Mouse (Mus musculus) forebrain, embryonic 14.5 days (tissue): ENCODE data around the gene Dph2. TPM values are rescaled to one million over a fixed set of nuclear protein-coding genes. Genes with fewer than 3 reads are reported as not detected.
A peak's percentile ranks its signal among the peaks of the same experiment; 100 is the strongest.

Experiments
- ATAC-seq: fragments of 200-750 bp; cut with Nextera tagmentation; 2 replicates; pipeline ENCODE4 v1.8.0; 2017; ENCODE audit warnings: mild to moderate bottlenecking, moderate library complexity
- DNase-seq: peaks from one replicate; pipeline ENCODE4 v3.0.0-alpha.2; 2015; ENCODE audit warnings: low spot score
- H3K27ac ChIP-seq: fragments of 300-500 bp; sonication (generic); 2 replicates; pipeline ENCODE4 v1.5.1; 2014; ENCODE audit warnings: low read depth, mild to moderate bottlenecking, control low read depth, low read length, moderate library complexity
- H3K27me3 ChIP-seq: fragments of 300-500 bp; sonication (generic); replicated peaks from 2 replicates; pipeline ENCODE4 v1.6.1; 2014; ENCODE audit warnings: low read length, control low read depth, mixed read lengths; ENCODE audit not compliant: control insufficient read depth, insufficient read depth
- H3K36me3 ChIP-seq: fragments of 300-500 bp; sonication (generic); 2 replicates; pipeline ENCODE4 v1.6.1; 2014; ENCODE audit warnings: low read length, control low read depth; ENCODE audit not compliant: control insufficient read depth, insufficient read depth
- H3K4me1 ChIP-seq: fragments of 300-500 bp; sonication (generic); 2 replicates; pipeline ENCODE4 v1.6.1; 2014; ENCODE audit warnings: antibody characterized with exemption, low read length, control low read depth; ENCODE audit not compliant: control insufficient read depth, insufficient read depth
- H3K4me2 ChIP-seq: fragments of 300-500 bp; sonication (generic); 2 replicates; pipeline ENCODE4 v1.6.1; 2014; ENCODE audit warnings: mild to moderate bottlenecking, control low read depth, low read length
- H3K4me3 ChIP-seq: fragments of 300-500 bp; sonication (generic); 2 replicates; pipeline ENCODE4 v1.5.1; 2014; ENCODE audit warnings: low read depth, low read length, control low read depth
- H3K9ac ChIP-seq: fragments of 300-500 bp; sonication (generic); 2 replicates; pipeline ENCODE4 v1.6.1; 2014; ENCODE audit warnings: mild to moderate bottlenecking, low read length, control low read depth, moderate library complexity
- H3K9me3 ChIP-seq: fragments of 300-500 bp; sonication (generic); replicated peaks from 2 replicates; pipeline ENCODE4 v1.6.1; 2016; ENCODE audit warnings: low read length, control low read depth, mixed read lengths; ENCODE audit not compliant: control insufficient read depth
- WGBS: fragments of 180-500 bp; shearing (Covaris S2); extraction: QIAGEN DNeasy Blood & Tissue Kit; methylation state at CpG from one replicate; pipeline ENCODE4 v1.1.7; 2014; 5-methylcytosine and 5-hydroxymethylcytosine counted together
- polyA plus RNA-seq: library from polyadenylated mRNA; unstranded; fragments of >200 nt; fragmentation: Nextera tagmentation; extraction: Ambion mirVana; gene quantifications from 2 replicates; pipeline ENCODE4 v1.2.1, GENCODE M21; 2014

Dph2 gene
- polyA plus RNA-seq, 1 experiment from 2014 or later, result 26.8 TPM

GRCm38 (mm10) chr4:117904094-117904493 lies 12.3 kb upstream of the Dph2 start:
- H3K27me3 ChIP-seq, result no peaks in the 10 kb centered on the region
- no peak overlapping the region for H3K4me2 ChIP-seq
- peaks cover 73% of the 10 kb centered on the region for H3K36me3 ChIP-seq
- ATAC-seq, result no peak
- H3K4me3 ChIP-seq, result no peak overlapping the region
- no peaks in the 10 kb centered on the region for H3K9me3 ChIP-seq
- no peak overlapping the region for H3K27ac ChIP-seq
- no peak overlapping the region for H3K9ac ChIP-seq
- WGBS, result 84% methylated on average over 10 of the region's 10 CpGs
- H3K4me1 ChIP-seq, result peaks cover 7% of the 10 kb centered on the region
- DNase-seq, result no peak

DNA sequence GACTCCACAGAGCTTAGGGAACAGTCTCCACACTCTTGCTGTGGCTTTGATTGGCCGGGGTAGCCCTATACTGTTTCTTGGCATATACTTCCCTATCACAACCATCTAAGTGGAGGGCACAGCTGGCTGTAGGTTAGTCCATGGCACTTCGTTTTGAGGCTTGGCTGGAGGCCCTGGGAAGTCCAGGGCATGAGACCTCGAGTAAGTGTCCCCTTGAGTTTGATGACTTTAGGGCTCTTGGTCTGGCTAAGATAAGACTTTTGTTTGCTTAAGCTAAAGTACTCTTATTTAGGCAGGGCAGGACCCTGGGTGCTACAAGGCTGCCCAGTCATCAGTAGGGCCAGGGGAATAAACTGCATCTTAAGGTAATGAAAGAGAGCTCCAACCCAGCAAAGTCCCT lies 6.3 kb upstream of the Dph2 start:
- no peak overlapping the region for H3K4me2 ChIP-seq
- peaks cover 93% of the 10 kb centered on the region for H3K36me3 ChIP-seq

DNA sequence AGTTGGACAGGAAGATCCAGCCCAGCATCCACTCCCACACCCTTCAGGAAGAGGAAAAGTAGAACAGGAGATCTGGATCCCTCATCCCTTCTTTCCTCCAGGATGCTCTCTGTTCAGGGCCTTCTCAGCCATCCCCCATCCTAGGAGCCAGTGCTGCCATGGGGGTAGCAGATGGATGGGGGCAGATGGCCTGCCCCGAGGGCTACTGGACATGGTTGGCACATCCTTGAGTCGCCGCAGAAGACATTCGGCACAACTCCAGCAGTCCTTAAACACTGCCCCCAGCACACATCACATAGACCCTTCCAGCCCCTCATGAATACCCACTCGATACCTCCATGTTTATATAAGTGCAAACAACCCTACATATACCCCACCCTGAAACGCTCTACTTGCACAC lies 4.2 kb upstream of the Dph2 start:
- no peaks in the 10 kb centered on the region for H3K9me3 ChIP-seq
- DNase-seq, result no peak

More for the DNA sequence above, 6.3 kb upstream of the Dph2 start:
- Histone ChIP-seq H3K4me1 (no peaks in the 10 kb centered on the region), H3K4me3 (no peak overlapping the region), H3K27ac (no peak overlapping the region), H3K9ac (no peak overlapping the region), H3K27me3 (no peaks in the 10 kb centered on the region), H3K9me3 (no peaks in the 10 kb centered on the region)
- WGBS, result 86% methylated on average over 3 of the region's 3 CpGs
- ATAC-seq (no peak), DNase-seq (no peak)

GRCm38 (mm10) chr4:117895339-117895738 lies 3.5 kb upstream of the Dph2 start:
- Histone ChIP-seq H3K27ac (no peak overlapping the region), H3K27me3 (no peaks in the 10 kb centered on the region), H3K4me3 (no peak overlapping the region), H3K36me3 (peaks cover 65% of the 10 kb centered on the region), H3K9me3 (no peaks in the 10 kb centered on the region), H3K4me2 (no peak overlapping the region), H3K9ac (no peak overlapping the region), H3K4me1 (peaks cover 3% of the 10 kb centered on the region; the same call in 1 of the 2 replicates)
- no peak for DNase-seq
- no peak for ATAC-seq
- 78% methylated on average over 7 of the region's 7 CpGs for WGBS

More for the DNA sequence above, 4.2 kb upstream of the Dph2 start:
- Histone ChIP-seq H3K4me3 (no peak overlapping the region), H3K36me3 (peaks cover 72% of the 10 kb centered on the region), H3K9ac (no peak overlapping the region), H3K4me2 (no peak overlapping the region), H3K27me3 (no peaks in the 10 kb centered on the region), H3K4me1 (peaks cover 3% of the 10 kb centered on the region; the same call in 1 of the 2 replicates), H3K27ac (no peak overlapping the region)
- WGBS, result 95% methylated on average over 6 of the region's 6 CpGs
- no peak for ATAC-seq

GRCm38 (mm10) chr4:117894601-117895000 lies 2.8 kb upstream of the Dph2 start:
- WGBS, result 93% methylated on average over 8 of the region's 8 CpGs
- H3K4me1 ChIP-seq, result peaks cover 3% of the 10 kb centered on the region; the same call in 1 of the 2 replicates
- H3K9me3 ChIP-seq, result no peaks in the 10 kb centered on the region
- ATAC-seq (no peak), DNase-seq (no peak)
- no peaks in the 10 kb centered on the region for H3K27me3 ChIP-seq
- no peak overlapping the region for H3K4me2 ChIP-seq
- peaks cover 65% of the 10 kb centered on the region for H3K36me3 ChIP-seq
- H3K9ac ChIP-seq, result no peak overlapping the region
- no peak overlapping the region for H3K27ac ChIP-seq
- H3K4me3 ChIP-seq, result no peak overlapping the region

DNA sequence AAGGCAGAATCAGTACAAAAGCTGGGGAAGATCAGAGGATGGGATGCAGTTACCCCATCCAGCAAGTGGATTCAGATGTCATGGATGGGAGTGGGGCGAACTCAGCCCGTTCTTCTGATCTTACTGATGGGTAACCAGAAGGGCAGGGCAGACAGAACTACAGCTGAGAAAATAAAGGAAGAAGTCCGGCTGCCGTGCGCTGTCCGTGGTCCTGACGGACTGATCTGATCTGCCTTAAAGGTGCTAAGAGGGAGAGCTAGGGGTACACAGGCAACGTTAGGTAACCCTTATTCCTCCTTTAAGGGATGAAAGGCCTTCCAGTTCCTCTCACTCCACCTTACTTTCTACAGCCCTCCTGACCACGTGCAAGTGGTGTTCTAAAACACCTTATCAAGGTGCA lies 1.5 kb upstream of the Dph2 start:
- no peaks in the 10 kb centered on the region for H3K9me3 ChIP-seq
- DNase-seq (peak; percentile 22), ATAC-seq (no peak)
- peaks cover 61% of the 10 kb centered on the region for H3K36me3 ChIP-seq
- H3K4me2 ChIP-seq, result no peak overlapping the region
- H3K4me3 ChIP-seq, result no peak overlapping the region
- H3K27me3 ChIP-seq, result no peaks in the 10 kb centered on the region
- H3K9ac ChIP-seq, result no peak overlapping the region
- no peak overlapping the region for H3K27ac ChIP-seq
- peaks cover 3% of the 10 kb centered on the region; the same call in 1 of the 2 replicates for H3K4me1 ChIP-seq
- WGBS, result 30% methylated on average over 9 of the region's 9 CpGs

GRCm38 (mm10) chr4:117890750-117891149 lies 1.1 kb downstream of the Dph2 start:
- H3K9me3 ChIP-seq, result no peaks in the 10 kb centered on the region
- ATAC-seq (no peak), DNase-seq (no peak)
- no peak overlapping the region for H3K9ac ChIP-seq
- peak overlapping the region; percentile 66; the same call in 1 of the 2 replicates for H3K4me3 ChIP-seq
- H3K4me2 ChIP-seq, result peak overlapping the region; percentile 87
- no peaks in the 10 kb centered on the region for H3K27me3 ChIP-seq
- peaks cover 10% of the 10 kb centered on the region for H3K4me1 ChIP-seq
- H3K36me3 ChIP-seq, result peaks cover 36% of the 10 kb centered on the region
- no peak overlapping the region for H3K27ac ChIP-seq
- 54% methylated on average over 8 of the region's 8 CpGs for WGBS

- DNase-seq, result no peak
- no peak overlapping the region for H3K27ac ChIP-seq
- H3K4me3 ChIP-seq, result no peak overlapping the region
- no peak for ATAC-seq
- no peaks in the 10 kb centered on the region for H3K27me3 ChIP-seq
- H3K36me3 ChIP-seq, result peaks cover 35% of the 10 kb centered on the region
- no peaks in the 10 kb centered on the region for H3K9me3 ChIP-seq
- H3K9ac ChIP-seq, result no peak overlapping the region
- H3K4me1 ChIP-seq, result peaks cover 10% of the 10 kb centered on the region
- 91% methylated on average over 14 of the region's 14 CpGs for WGBS
- no peak overlapping the region for H3K4me2 ChIP-seq
Observed at GRCm38 (mm10) chr4:117890031-117890430, 1.8 kb downstream of the Dph2 start.

GRCm38 (mm10) chr4:117889471-117889870 lies 2.4 kb downstream of the Dph2 start:
- H3K36me3 ChIP-seq, result peaks cover 37% of the 10 kb centered on the region
- no peak overlapping the region for H3K4me3 ChIP-seq
- H3K9ac ChIP-seq, result no peak overlapping the region
- H3K4me2 ChIP-seq, result no peak overlapping the region
- WGBS, result 93% methylated on average over 15 of the region's 15 CpGs
- H3K27ac ChIP-seq, result no peak overlapping the region
- no peaks in the 10 kb centered on the region for H3K9me3 ChIP-seq
- ATAC-seq (no peak), DNase-seq (no peak)
- H3K4me1 ChIP-seq, result peaks cover 10% of the 10 kb centered on the region
- no peaks in the 10 kb centered on the region for H3K27me3 ChIP-seq
